Mouse (Mus musculus) adrenal gland, adult 18-20 months (tissue): ENCODE measurements around the gene Mnat1. TPM values are rescaled to one million over a fixed set of nuclear protein-coding genes. Genes with fewer than 3 reads are reported as not detected.

Source experiments
- DNase-seq, 2 experiments: peaks; one replicate each; pipeline ENCODE4 v3.0.0; 2021 to 2022; ENCODE audit warnings: low spot score in 2 of 2
- total RNA-seq, 2 experiments: library from RNA; stranded (reverse); gene quantifications; 1 replicate in 1 of 2; 2 replicates in 1 of 2; pipeline ENCODE4 v1.2.3; 2021

Mnat1 gene
- total RNA-seq, 2 experiments from 2014 or later: 15.0 to 16.6 TPM

DNA sequence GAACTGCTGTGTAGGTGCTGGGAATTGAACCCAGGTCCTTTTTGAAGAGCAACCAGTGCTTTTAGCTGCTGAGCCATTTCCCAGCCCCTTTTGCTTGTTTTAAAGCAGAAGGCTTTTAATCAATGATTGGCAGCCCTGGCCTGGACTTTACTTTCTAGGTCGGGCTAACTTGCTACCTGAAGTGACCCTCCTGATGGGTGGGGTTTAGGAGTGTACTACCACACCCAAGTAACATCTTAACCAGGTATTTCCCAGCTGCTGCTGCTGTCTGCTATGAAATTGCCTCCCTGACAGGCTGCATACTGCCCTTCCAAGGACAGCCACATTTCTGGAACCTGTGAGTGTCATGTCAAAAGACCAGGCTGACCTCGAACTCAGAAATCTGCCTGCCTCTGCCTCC, 177.0 kb downstream of the Mnat1 start:
- no peak for DNase-seq

DNA sequence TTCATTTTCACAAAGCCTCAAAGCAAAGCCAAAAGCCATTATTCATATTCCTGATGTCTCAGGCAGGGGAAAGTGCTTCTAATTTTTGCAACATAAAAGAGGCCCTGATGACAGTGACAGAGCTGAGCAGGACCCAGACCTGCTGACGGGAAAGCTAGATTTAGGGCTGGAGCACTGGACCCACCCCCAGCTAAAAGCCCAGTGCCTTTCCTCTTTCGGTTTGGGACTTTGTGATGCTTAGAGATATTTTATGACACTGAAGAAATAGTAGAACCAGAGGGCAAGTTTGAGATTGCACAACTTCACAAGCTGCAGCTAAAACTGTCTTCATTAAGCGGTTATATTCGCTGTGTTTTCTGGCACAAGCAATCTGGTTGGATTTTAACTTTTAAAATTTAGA, 181.1 kb downstream of the Mnat1 start:
- no peak for DNase-seq

- no peak for DNase-seq
Measured at GRCm38 (mm10) chr12:73307750-73308149, 184.2 kb downstream of the Mnat1 start.

GRCm38 (mm10) chr12:73308711-73309110, 185.2 kb downstream of the Mnat1 start:
- DNase-seq: no peak

GRCm38 (mm10) chr12:73317706-73318686, 194.5 kb downstream of the Mnat1 start:
- no peak for DNase-seq

Other genes with a start within 250 kb of the Mnat1 start
- not detected for gene Six6, start 183.8 kb upstream of the Mnat1 start, total RNA-seq
- 1 to 10 TPM in 1 of 2 experiments, not detected in 1; 1.0 TPM for gene 4930447C04Rik, start 182.9 kb upstream of the Mnat1 start, total RNA-seq
- gene Six1, start 69.8 kb upstream of the Mnat1 start, total RNA-seq: 1 to 10 TPM; 1.8 to 8.8 TPM
- 1 to 10 TPM in 1 of 2 experiments, under 1 TPM in 1; 0.83 to 1.3 TPM for gene Six4, start 10.3 kb upstream of the Mnat1 start, total RNA-seq
- 10 to 100 TPM in 1 of 2 experiments, 1 to 10 TPM in 1; 9.9 to 11.9 TPM for gene Trmt5, start 163.0 kb downstream of the Mnat1 start, total RNA-seq
- gene Slc38a6, start 163.1 kb downstream of the Mnat1 start, total RNA-seq: 1 to 10 TPM; 4.9 to 6.0 TPM